Mouse (Mus musculus) liver, embryonic 12.5 days (tissue): ENCODE data around the gene Rpl32. TPM values are rescaled to one million over a fixed set of nuclear protein-coding genes. Genes with fewer than 3 reads are reported as not detected.

Experiments
- ATAC-seq: fragments of 200-750 bp; cut with Nextera tagmentation; 2 replicates; pipeline ENCODE4 v1.8.0; 2017; ENCODE audit warnings: moderate number of reproducible peaks, mild to moderate bottlenecking, moderate library complexity
- H3K27ac ChIP-seq: fragments of 300-500 bp; sonication (generic); 2 replicates; pipeline ENCODE4 v1.5.1; 2016; ENCODE audit warnings: mild to moderate bottlenecking
- H3K27me3 ChIP-seq: fragments of 300-500 bp; sonication (generic); replicated peaks from 2 replicates; pipeline ENCODE4 v1.6.1; 2016; ENCODE audit warnings: mild to moderate bottlenecking, moderate library complexity
- H3K36me3 ChIP-seq: fragments of 300-500 bp; sonication (generic); 2 replicates; pipeline ENCODE4 v1.6.1; 2016; ENCODE audit warnings: mild to moderate bottlenecking, moderate library complexity
- H3K4me1 ChIP-seq: fragments of 300-500 bp; sonication (generic); 2 replicates; pipeline ENCODE4 v1.6.1; 2016
- H3K4me2 ChIP-seq: fragments of 300-500 bp; sonication (generic); 2 replicates; pipeline ENCODE4 v1.6.1; 2016; ENCODE audit warnings: mild to moderate bottlenecking, moderate library complexity
- H3K4me3 ChIP-seq: fragments of 300-500 bp; sonication (generic); 2 replicates; pipeline ENCODE4 v1.5.1; 2016; ENCODE audit warnings: mild to moderate bottlenecking, moderate library complexity
- H3K9ac ChIP-seq: fragments of 300-500 bp; sonication (generic); 2 replicates; pipeline ENCODE4 v1.6.1; 2016; ENCODE audit warnings: mild to moderate bottlenecking, moderate library complexity
- H3K9me3 ChIP-seq: fragments of 300-500 bp; sonication (generic); replicated peaks from 2 replicates; pipeline ENCODE4 v1.6.1; 2016; ENCODE audit warnings: mild to moderate bottlenecking, moderate library complexity
- WGBS: fragments of 180-500 bp; shearing (Covaris S2); methylation state at CpG from one replicate; pipeline ENCODE4 v1.1.7; 2016; ENCODE audit not compliant: insufficient replicate concordance; 5-methylcytosine and 5-hydroxymethylcytosine counted together
- polyA plus RNA-seq: library from polyadenylated mRNA; unstranded; fragments of >200 nt; fragmentation: Nextera tagmentation; extraction: Ambion mirVana; gene quantifications from 2 replicates; pipeline ENCODE4 v1.2.1, GENCODE M21; 2016

Gene Rpl32
- polyA plus RNA-seq, 1 experiment from 2014 or later = 1,897 TPM

- peak within 1 kb of the TSS; percentile 87 for H3K4me2 ChIP-seq
- WGBS = 0% methylated on average over 10 of the region's 28 CpGs
- peak; percentile 62 for ATAC-seq
- peak within 1 kb of the TSS; percentile 68 for H3K27ac ChIP-seq
- peaks cover 34% of the 10 kb centered on the region for H3K4me1 ChIP-seq
- H3K36me3 ChIP-seq = peaks cover 6% of the 10 kb centered on the region; the same call in 1 of the 2 replicates
- no peaks in the 10 kb centered on the region; the same call in 1 of the 2 replicates for H3K9me3 ChIP-seq
- H3K4me3 ChIP-seq = peak within 1 kb of the TSS; percentile 70
- H3K27me3 ChIP-seq = no peaks in the 10 kb centered on the region
- peak within 1 kb of the TSS; percentile 74 for H3K9ac ChIP-seq
Observed at GRCm38 (mm10) chr6:115774501-115774921, 34.0 kb downstream of the Rpl32 start, which contains the start of gene Cand2. Gene Cand2, plus strand, starts transcription at chr6:115774538.

DNA sequence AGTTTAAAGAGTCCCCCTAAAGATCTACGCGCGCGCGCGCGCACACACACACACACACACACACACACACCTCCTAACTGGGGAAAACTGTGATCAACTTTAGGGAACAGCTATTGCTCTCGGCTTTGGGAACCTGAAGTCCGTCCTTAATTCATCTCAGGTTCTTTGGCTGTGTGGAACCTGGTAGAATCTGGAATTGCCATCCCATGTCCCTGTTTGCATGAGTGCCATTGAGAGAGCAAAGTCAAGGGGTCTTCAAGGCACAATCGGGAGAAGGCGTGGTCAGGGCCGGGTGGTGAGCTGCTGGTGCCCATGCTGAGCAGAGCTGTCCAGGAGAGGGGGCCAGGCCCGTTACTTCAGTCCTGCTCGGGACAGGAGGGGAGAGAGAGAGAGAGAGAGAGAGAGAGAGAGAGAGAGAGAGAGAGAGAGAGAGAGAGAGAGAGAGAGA, 34.6 kb downstream of the Rpl32 start:
- peaks cover 6% of the 10 kb centered on the region; the same call in 1 of the 2 replicates for H3K36me3 ChIP-seq
- no peak overlapping the region for H3K27ac ChIP-seq
- peak overlapping the region; percentile 87 for H3K4me2 ChIP-seq
- no peaks in the 10 kb centered on the region for H3K27me3 ChIP-seq
- H3K4me1 ChIP-seq = peaks cover 34% of the 10 kb centered on the region
- no peaks in the 10 kb centered on the region; the same call in 1 of the 2 replicates for H3K9me3 ChIP-seq
- 0 out of 2 replicates have a peak, but pooled peaks have one; percentile 48 for ATAC-seq
- peak overlapping the region; percentile 70 for H3K4me3 ChIP-seq
- WGBS = under 1% methylated on average over 14 of the region's 14 CpGs
- peak overlapping the region; percentile 63 for H3K9ac ChIP-seq

GRCm38 (mm10) chr6:115772604-115773003, 35.9 kb downstream of the Rpl32 start:
- Histone ChIP-seq H3K9me3 (no peaks in the 10 kb centered on the region; the same call in 1 of the 2 replicates), H3K27ac (no peak overlapping the region), H3K9ac (no peak overlapping the region), H3K4me1 (peaks cover 44% of the 10 kb centered on the region), H3K4me2 (no peak overlapping the region), H3K36me3 (no peaks in the 10 kb centered on the region), H3K27me3 (no peaks in the 10 kb centered on the region), H3K4me3 (no peak overlapping the region)
- WGBS = 80% methylated on average over 1 of the region's 1 CpGs
- ATAC-seq = no peak

- Histone ChIP-seq H3K27me3 (no peaks in the 10 kb centered on the region), H3K9me3 (no peaks in the 10 kb centered on the region; the same call in 1 of the 2 replicates)
- WGBS = 67% methylated on average over 6 of the region's 6 CpGs
Observed at GRCm38 (mm10) chr6:115772201-115772600, 36.3 kb downstream of the Rpl32 start.

GRCm38 (mm10) chr6:115770852-115771251, 37.7 kb downstream of the Rpl32 start:
- no peak overlapping the region for H3K4me2 ChIP-seq
- WGBS = 65% methylated on average over 4 of the region's 4 CpGs
- no peak for ATAC-seq
- no peaks in the 10 kb centered on the region; the same call in 1 of the 2 replicates for H3K9me3 ChIP-seq
- H3K9ac ChIP-seq = no peak overlapping the region
- no peaks in the 10 kb centered on the region for H3K27me3 ChIP-seq
- H3K4me1 ChIP-seq = peaks cover 40% of the 10 kb centered on the region
- H3K36me3 ChIP-seq = no peaks in the 10 kb centered on the region
- no peak overlapping the region for H3K27ac ChIP-seq
- no peak overlapping the region for H3K4me3 ChIP-seq

More at GRCm38 (mm10) chr6:115772201-115772600, 36.3 kb downstream of the Rpl32 start:
- Histone ChIP-seq H3K36me3 (no peaks in the 10 kb centered on the region), H3K4me2 (no peak overlapping the region), H3K9ac (no peak overlapping the region), H3K27ac (no peak overlapping the region), H3K4me1 (peaks cover 48% of the 10 kb centered on the region), H3K4me3 (no peak overlapping the region)
- no peak for ATAC-seq

- no peaks in the 10 kb centered on the region for H3K27me3 ChIP-seq
- H3K9ac ChIP-seq = no peak overlapping the region
- H3K4me3 ChIP-seq = no peak overlapping the region
- 74% methylated on average over 20 of the region's 20 CpGs for WGBS
- no peaks in the 10 kb centered on the region; the same call in 1 of the 2 replicates for H3K9me3 ChIP-seq
- no peak for ATAC-seq
- H3K4me2 ChIP-seq = no peak overlapping the region
- no peaks in the 10 kb centered on the region for H3K36me3 ChIP-seq
- 0 out of 2 replicates have a peak overlapping the region, but pooled peaks have one; percentile 41 for H3K27ac ChIP-seq
- H3K4me1 ChIP-seq = peaks cover 33% of the 10 kb centered on the region
Observed at GRCm38 (mm10) chr6:115770059-115770670, 38.4 kb downstream of the Rpl32 start.

GRCm38 (mm10) chr6:115768207-115768606, 40.3 kb downstream of the Rpl32 start:
- no peaks in the 10 kb centered on the region for H3K36me3 ChIP-seq
- H3K4me2 ChIP-seq = no peak overlapping the region
- H3K9me3 ChIP-seq = no peaks in the 10 kb centered on the region; the same call in 1 of the 2 replicates
- 19% methylated on average over 4 of the region's 4 CpGs for WGBS
- H3K4me3 ChIP-seq = no peak overlapping the region
- H3K27me3 ChIP-seq = no peaks in the 10 kb centered on the region
- no peak overlapping the region for H3K9ac ChIP-seq
- H3K27ac ChIP-seq = peak overlapping the region; percentile 15
- H3K4me1 ChIP-seq = peaks cover 35% of the 10 kb centered on the region
- ATAC-seq = peak; percentile 72; the same call in 1 of the 2 replicates

GRCm38 (mm10) chr6:115767357-115767756, 41.2 kb downstream of the Rpl32 start:
- 22% methylated on average over 9 of the region's 9 CpGs for WGBS
- Histone ChIP-seq H3K9ac (no peak overlapping the region), H3K36me3 (no peaks in the 10 kb centered on the region), H3K27me3 (no peaks in the 10 kb centered on the region), H3K4me3 (no peak overlapping the region), H3K27ac (peak overlapping the region; percentile 51; the same call in 1 of the 2 replicates), H3K4me2 (no peak overlapping the region), H3K4me1 (peaks cover 44% of the 10 kb centered on the region), H3K9me3 (no peaks in the 10 kb centered on the region; the same call in 1 of the 2 replicates)
- ATAC-seq = no peak

- peak overlapping the region; percentile 75 for H3K27ac ChIP-seq
- 8% methylated on average over 7 of the region's 7 CpGs for WGBS
- ATAC-seq = peak; percentile 43
Observed at GRCm38 (mm10) chr6:115764179-115764578, 44.4 kb downstream of the Rpl32 start.

DNA sequence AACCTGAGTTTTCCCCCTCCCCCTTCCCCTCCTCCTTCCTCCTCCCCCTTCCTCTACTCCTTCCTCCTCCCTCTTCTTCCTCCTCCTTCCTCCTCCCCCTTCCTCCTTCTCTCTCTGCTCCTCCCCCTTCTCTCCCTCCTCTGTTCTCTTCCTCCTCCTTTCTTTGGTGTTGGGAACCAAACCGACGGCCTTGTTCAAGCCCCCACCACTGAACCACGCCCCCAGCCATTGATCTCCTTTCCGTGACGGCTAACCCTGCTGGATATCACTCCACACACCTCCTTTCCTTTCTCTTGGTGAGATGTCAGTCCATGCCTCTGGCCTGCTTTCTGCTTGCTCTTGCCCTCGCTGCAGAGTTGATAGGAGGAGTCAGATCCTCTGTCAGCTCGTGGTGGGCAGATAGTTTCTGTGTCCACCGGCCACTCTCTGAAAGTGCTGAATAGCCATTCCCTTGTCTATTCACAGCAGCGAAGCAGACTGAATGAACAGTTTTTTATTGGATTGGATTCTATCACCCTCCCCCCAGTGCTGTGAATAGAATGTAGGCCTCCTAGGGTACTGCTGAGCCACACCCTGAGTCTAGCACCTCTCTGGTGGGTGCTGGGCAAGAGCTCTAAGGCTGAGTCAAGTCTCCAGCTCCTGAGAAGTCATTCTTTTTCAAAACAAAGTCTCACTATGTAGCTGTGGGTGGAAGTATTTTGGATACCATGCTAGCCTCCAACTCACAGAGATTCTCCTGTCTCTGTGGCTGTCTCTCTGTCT, 46.4 kb downstream of the Rpl32 start, which contains the start of gene Tmem40:
Tmem40 (minus strand) TSS at position 416 of the 762 bp plus-strand sequence.
- Histone ChIP-seq H3K4me1 (peaks cover 78% of the 10 kb centered on the region), H3K27me3 (no peaks in the 10 kb centered on the region), H3K9ac (peak within 1 kb of the TSS; percentile 51), H3K9me3 (no peaks in the 10 kb centered on the region), H3K4me3 (no peak within 1 kb of the TSS), H3K4me2 (peak within 1 kb of the TSS; percentile 58), H3K27ac (peak within 1 kb of the TSS; percentile 80), H3K36me3 (no peaks in the 10 kb centered on the region)
- ATAC-seq = peak; percentile 41
- WGBS = 2% methylated on average over 9 of the region's 9 CpGs

More at GRCm38 (mm10) chr6:115764179-115764578, 44.4 kb downstream of the Rpl32 start:
- Histone ChIP-seq H3K4me2 (peak overlapping the region; percentile 47), H3K9ac (0 out of 2 replicates have a peak overlapping the region, but pooled peaks have one; percentile 17), H3K4me3 (no peak overlapping the region), H3K4me1 (peaks cover 75% of the 10 kb centered on the region), H3K9me3 (no peaks in the 10 kb centered on the region), H3K36me3 (no peaks in the 10 kb centered on the region), H3K27me3 (no peaks in the 10 kb centered on the region)

DNA sequence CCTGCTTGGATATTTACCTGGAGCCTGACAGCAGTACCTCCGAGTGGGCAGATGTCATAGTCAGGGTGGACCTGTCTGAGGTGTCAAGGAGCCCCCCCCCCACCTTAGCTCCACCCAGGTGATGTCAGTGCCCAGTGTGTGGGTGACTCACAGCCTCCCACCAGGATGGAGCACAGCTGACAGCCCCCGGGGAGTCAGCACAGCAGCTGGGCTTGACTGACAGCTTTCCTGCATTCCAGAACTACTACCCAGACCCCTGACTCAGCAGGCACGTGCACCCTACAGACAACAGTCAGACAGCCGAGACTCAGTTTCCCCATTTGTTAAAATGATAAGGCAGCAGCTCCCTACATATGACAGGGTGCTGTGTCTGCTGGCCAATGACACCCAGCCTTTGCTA, 47.6 kb downstream of the Rpl32 start:
- peak overlapping the region; percentile 80; the same call in 1 of the 2 replicates for H3K27ac ChIP-seq
- H3K4me2 ChIP-seq = no peak overlapping the region
- no peak overlapping the region for H3K9ac ChIP-seq
- WGBS = 44% methylated on average over 4 of the region's 4 CpGs
- peaks cover 86% of the 10 kb centered on the region for H3K4me1 ChIP-seq
- no peaks in the 10 kb centered on the region for H3K27me3 ChIP-seq
- no peak for ATAC-seq
- H3K4me3 ChIP-seq = no peak overlapping the region
- H3K9me3 ChIP-seq = no peaks in the 10 kb centered on the region
- H3K36me3 ChIP-seq = no peaks in the 10 kb centered on the region
